Mouse (Mus musculus): ENCODE measurements around the gene Lcorl.
"Not testable (repeated sequence)": the region's sequence is repeated elsewhere in the genome, so short reads cannot be mapped to it uniquely, and the experiment has no call there.

Lcorl gene

GRCm38 (mm10) chr5:45706811-45707210 lies 150.6 kb downstream of the Lcorl start:
- DNase-seq (ENCODE audit: low spot score) = no peak

GRCm38 (mm10) chr5:45691678-45692077 lies 165.7 kb downstream of the Lcorl start:
- no peak for DNase-seq (ENCODE audit: low spot score)

DNA sequence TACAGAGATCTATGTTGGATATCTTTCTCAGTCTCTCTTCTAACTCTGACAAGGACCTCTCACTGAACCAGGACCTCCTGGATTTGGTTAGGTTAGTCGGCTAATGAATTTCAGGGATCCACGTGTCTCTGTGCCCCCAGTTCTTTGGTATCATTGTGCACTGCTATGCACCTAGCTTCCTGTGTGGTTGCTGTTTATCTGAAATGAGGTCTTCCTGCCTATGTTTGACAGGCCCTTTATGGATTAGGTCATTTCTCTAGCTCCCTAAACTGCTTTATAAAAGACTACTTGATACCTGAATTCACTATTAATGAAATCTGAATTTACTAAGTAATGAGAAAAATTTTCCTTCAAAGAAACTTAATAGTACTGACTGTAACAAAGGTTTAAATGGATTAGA lies 166.6 kb downstream of the Lcorl start:
- DNase-seq (ENCODE audit: low spot score) = no peak

- DNase-seq (ENCODE audit: low spot score) = no peak
Observed at GRCm38 (mm10) chr5:45689152-45689551, 168.3 kb downstream of the Lcorl start.

DNA sequence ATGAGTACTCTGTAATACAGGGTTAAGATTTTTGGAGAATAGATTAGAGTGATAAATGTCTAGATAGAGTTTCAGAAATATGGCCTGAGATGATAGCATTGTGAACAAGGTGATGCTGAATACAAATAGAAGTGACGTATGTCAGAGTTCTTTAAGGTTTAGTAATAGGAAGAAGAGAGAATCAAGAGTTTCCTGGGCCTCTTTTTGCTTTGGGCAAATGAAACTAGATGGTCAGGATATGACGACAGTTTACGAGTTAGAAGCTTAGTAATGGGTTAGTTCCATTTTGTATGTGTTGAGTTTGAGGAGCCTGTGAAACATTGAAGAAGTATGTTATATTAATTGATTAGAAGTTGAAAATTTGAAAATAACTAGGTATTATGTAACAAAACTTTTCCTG lies 171.2 kb downstream of the Lcorl start:
- DNase-seq (ENCODE audit: low spot score) = no peak

GRCm38 (mm10) chr5:45685243-45685642 lies 172.2 kb downstream of the Lcorl start:
- DNase-seq (ENCODE audit: low spot score) = no peak

GRCm38 (mm10) chr5:45683388-45683787 lies 174.0 kb downstream of the Lcorl start:
- no peak for DNase-seq (ENCODE audit: low spot score)

GRCm38 (mm10) chr5:45679955-45680354 lies 177.5 kb downstream of the Lcorl start:
- no peak for DNase-seq (ENCODE audit: low spot score)

- DNase-seq (ENCODE audit: low spot score) = no peak
Observed at GRCm38 (mm10) chr5:45677639-45678038, 179.8 kb downstream of the Lcorl start.

DNA sequence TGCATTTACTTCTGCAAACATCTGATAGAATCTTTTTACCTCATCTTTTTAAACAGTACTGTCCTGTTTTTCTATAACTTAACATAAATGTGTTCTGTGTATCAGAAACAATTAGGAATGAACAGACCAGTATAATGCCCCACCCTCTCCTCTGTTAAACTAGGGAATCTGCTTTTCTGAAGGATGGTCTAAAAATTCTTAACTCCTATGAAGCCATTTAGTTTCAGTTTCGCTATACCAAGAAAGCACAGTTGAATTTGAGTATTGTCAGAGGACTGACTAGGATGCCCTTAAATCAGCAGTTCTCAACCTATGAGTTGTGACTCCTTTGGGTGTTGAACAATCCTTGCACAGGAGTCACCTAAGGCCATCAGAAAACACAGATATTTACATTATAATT lies 182.4 kb downstream of the Lcorl start:
- no peak for DNase-seq (ENCODE audit: low spot score)

DNA sequence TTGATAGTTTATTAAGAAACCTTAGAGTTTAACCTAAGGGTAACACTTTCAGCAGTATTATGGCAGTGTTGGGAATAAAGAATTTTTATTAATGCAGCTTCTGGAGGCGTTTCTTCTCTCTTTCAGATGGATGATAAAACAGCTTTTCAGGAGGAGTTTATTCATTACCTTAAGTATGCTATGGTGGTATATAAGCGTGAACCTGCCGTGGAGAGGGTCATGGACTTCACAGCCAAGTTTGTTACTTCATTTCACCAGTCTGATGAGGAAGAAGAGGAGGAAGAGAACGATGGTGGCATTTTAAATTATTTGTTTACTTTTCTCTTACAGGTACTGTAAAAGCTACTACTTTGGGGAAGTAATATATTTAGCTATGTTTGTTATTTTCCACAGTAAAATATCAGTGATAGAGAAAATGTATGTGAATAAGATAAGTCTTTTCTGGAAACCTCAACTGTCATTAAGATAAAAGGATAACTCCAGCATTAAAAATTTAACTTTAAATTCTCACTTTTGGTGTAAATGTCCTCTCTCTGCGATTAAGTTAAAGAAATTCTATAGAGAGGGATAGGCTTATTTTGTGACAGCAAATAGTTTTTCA lies 186.4 kb downstream of the Lcorl start:
- no peak for DNase-seq (ENCODE audit: low spot score)

GRCm38 (mm10) chr5:45670280-45670670 lies 187.1 kb downstream of the Lcorl start:
- DNase-seq (ENCODE audit: low spot score) = no peak

DNA sequence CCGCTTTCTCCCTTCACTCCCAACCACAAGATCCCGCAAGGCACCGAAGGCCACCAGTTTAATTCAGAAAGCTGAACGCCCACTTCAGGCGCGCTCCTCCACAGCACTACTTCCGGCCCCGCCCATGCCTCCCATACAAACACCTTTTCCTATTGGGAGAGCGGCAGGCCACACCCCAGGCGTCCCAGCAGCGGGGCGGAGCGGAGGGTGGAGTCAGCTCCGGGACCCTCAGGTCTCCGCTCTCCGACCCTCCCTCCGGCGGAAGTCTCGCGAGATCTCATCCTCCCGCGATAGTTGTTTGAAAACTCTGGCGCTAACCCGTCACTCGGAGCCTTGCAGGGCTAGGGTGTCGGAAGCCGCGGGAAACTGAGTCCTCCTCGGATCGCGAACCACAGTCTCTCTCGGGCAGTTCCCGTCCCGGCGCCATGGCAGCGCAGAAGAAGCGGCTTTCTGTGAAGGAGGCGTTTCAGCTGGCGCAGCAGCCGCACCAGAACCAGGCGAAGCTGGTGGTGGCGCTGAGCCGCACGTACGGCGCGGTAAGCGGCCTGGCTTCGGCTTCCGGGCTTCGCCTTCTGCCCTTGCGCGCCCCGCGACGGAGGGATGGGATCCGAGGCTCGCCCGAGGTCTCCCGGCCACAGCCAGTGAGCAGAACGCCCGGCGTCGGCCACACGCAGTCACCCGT lies 187.7 kb downstream of the Lcorl start, which contains the start of gene Ncapg:
Gene Ncapg, plus strand, starts transcription at position 322 of the 682 bp plus-strand sequence.
- DNase-seq (ENCODE audit: low spot score) = peak; percentile 100

DNA sequence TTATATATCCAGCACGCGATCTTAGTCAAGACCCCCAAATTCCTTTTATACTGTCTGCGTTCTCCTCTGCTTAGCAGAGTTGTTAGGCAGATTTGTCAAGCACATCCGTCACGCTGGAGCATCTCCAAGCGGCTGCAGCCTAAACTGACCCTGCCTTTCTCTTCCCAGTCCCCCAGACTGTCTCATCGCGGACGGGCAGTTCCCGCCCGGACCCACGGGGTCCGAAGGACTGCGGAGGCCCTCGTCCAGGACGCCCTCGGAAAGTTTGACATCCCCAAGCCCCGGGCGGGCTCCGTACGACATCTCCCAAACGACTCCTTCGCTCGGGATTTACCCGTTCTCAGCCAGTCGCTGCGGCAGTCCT lies 188.2 kb downstream of the Lcorl start:
- DNase-seq (ENCODE audit: low spot score) = no peak

- DNase-seq (ENCODE audit: low spot score) = no peak
Observed at GRCm38 (mm10) chr5:45668831-45669230, 188.6 kb downstream of the Lcorl start.

DNA sequence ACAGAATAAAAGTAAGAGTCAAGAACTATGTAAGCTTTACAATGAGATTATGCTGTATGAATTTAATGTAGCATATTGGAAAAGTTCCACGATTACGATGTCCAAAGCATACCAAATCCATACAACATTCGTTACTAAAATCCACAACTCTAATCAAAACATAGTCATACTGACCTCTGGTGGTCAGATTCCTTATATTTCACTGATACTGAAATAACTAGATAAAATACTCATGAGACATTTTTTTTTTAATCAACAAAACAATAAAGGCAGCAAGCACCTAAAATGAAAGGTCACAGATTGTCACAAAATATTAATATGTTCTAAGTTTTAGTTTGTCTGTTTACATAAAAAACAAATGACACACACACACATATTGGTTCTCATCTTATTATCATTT lies 189.1 kb downstream of the Lcorl start:
- no peak for DNase-seq (ENCODE audit: low spot score)

DNA sequence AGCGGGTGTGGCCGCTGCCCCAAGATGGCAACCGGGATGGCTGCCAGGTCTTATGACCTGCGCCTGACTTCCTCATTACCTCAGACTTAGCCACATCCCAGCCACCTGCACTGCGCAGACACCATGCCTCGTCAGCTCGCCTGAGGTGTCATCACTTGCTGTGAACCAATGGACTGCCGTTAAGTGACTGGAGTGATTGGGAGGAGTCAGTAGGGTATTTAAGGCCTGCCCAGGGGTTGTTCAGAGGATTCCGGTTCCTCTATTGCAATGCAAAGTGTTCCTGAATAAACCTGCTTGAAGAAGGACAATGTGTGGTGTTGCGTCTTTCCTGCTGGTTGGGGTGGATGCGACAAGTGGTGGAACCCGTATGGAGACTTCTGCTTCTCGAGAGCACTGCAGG lies 199.0 kb downstream of the Lcorl start:
- DNase-seq (ENCODE audit: low spot score) = not testable (repeated sequence)

DNA sequence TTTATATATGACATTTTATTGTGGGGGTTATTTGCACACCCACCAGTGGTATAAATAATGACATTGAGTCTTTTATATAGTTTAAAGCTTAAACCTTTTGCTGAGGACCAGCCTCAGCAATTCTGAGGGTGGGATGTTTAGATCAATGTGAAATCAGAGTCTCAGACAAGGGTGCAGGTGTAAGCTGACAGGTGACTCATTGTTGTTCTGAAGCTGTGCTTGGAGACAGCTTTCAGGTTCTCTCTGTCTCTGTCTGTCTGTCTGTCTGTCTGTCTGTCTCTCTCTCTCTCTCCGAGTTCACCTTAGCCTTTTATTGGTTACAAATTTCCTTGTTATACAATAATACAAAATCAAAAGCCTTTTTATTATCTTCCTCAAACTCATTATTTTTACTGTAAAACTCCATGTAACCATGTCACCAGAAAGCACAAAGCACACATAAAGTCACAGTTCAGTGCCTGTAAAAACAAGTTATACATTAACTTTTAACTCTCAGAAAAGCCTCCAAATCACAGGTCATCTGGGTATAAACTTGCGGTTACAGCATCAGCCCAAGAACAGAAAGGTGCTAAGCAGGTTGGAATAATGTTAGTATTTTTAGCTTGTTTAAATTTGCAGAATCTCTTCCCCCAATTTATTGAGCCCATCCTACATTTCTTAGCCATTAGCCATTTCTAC lies 206.2 kb downstream of the Lcorl start:
- no peak for DNase-seq (ENCODE audit: low spot score)

All from ovary, postnatal 10 days (tissue).